In genomic region chr7:141371942-141372595, GRCm38 (mm10) we compare ENCODE assay signal across 12 mouse cellular contexts. TPM values are rescaled to one million over a fixed set of nuclear protein-coding genes. Genes with fewer than 3 reads are reported as not detected.
A peak's percentile ranks its signal among the peaks of the same experiment; 100 is the strongest.
DNase-seq lines count a peak whose midpoint lies in the region; ATAC-seq and TF ChIP-seq lines count a peak whose summit lies in the region.
"Had no signal": no experiment of that assay in that cellular context is flagged by ENCODE, and none has a peak within 500 bp of the region (broad histone marks: within the 10 kb centered on the region; RNA-seq: fewer than 3 reads in every experiment).

No protein-coding gene starts in this region.

- intact Hi-C loops in left cerebral cortex, postnatal 25 days (cut with DNase I): no loop called here

- 0 out of 2 replicates have a peak, but pooled peaks have one; percentile 5 for ATAC-seq in liver, embryonic 16.5 days (ENCODE audit: low read depth)
- ATAC-seq in erythroid progenitor cell, adult 5-6 weeks (replicated peaks; ENCODE audit: low FRiP score, poor library complexity, severe bottlenecking): no peak
- ATAC-seq: activated CD4-positive, CD25-positive, alpha-beta regulatory T cell, adult 4 months; midbrain, embryonic 15.5 days had no signal

- H3K27me3 ChIP-seq in liver, embryonic 16.5 days (ENCODE audit: control insufficient read depth, insufficient read depth, low read depth, low read length): no peaks in the 10 kb centered on the region
- H3K27me3 ChIP-seq: limb, embryonic 15.5 days; midbrain, embryonic 15.5 days had no signal

- H3K4me1 ChIP-seq in bone marrow, adult 2 months (ENCODE audit: control insufficient read depth, insufficient read depth, low read length): no peaks in the 10 kb centered on the region; the same call in 1 of the 2 replicates
- peaks cover 11% of the 10 kb centered on the region for H3K4me1 ChIP-seq in liver, embryonic 16.5 days (ENCODE audit: control insufficient read depth, low read depth, low read length)
- H3K4me1 ChIP-seq: limb, embryonic 15.5 days; midbrain, embryonic 15.5 days had no signal

- WGBS in bone marrow, adult 2 months: 30% methylated on average over 6 of the region's 6 CpGs
- WGBS in liver, embryonic 16.5 days (ENCODE audit: insufficient replicate concordance): 47% methylated on average over 6 of the region's 6 CpGs

- no peak for TF ChIP-seq CTCF in bone marrow, adult 2 months (IDR thresholded peaks at IDR 0.05; ENCODE audit: control insufficient read depth, insufficient read depth, low read length)

- H3K27ac ChIP-seq in bone marrow, adult 2 months (ENCODE audit: control insufficient read depth, insufficient read depth, low read depth, low read length, poor library complexity): peak overlapping the region; percentile 48; the same call in 1 of the 2 replicates
- no peak overlapping the region for H3K27ac ChIP-seq in liver, embryonic 16.5 days (ENCODE audit: low read length)
- H3K27ac ChIP-seq: limb, embryonic 15.5 days; midbrain, embryonic 15.5 days had no signal

- no peak overlapping the region for H3K4me3 ChIP-seq in bone marrow, adult 2 months (replicated peaks; ENCODE audit: control insufficient read depth, low read depth, low read length)
- H3K4me3 ChIP-seq in liver, embryonic 16.5 days (ENCODE audit: low read depth, low read length): no peak overlapping the region
- H3K4me3 ChIP-seq: limb, embryonic 15.5 days; midbrain, embryonic 15.5 days had no signal

- H3K9me3 ChIP-seq in liver, embryonic 16.5 days (replicated peaks; ENCODE audit: control insufficient read depth, low read length): no peaks in the 10 kb centered on the region
- H3K9me3 ChIP-seq: limb, embryonic 15.5 days; midbrain, embryonic 15.5 days had no signal

- DNase-seq in 3134 (ENCODE audit: extremely low read depth, insufficient read length, low spot score) (peak; percentile 71), 3T3-L1 (ENCODE audit: low read depth, low spot score) (peak; percentile 92)
- no peak for DNase-seq in cerebellum, adult 11 months
- DNase-seq in left cerebral cortex, postnatal 25 days (ENCODE audit: low spot score in 2 of 2): no peak
- DNase-seq: cerebellum, postnatal 25 days; gastrocnemius, postnatal 25 days had no signal

- no peaks in the 10 kb centered on the region for H3K36me3 ChIP-seq in liver, embryonic 16.5 days (ENCODE audit: control insufficient read depth, insufficient read depth)
- H3K36me3 ChIP-seq: limb, embryonic 15.5 days; midbrain, embryonic 15.5 days had no signal

- no peak overlapping the region for H3K9ac ChIP-seq in liver, embryonic 16.5 days (ENCODE audit: low read depth, low read length)
- H3K9ac ChIP-seq: limb, embryonic 15.5 days; midbrain, embryonic 15.5 days had no signal

- no peak overlapping the region for H3K4me2 ChIP-seq in liver, embryonic 16.5 days (ENCODE audit: low read depth, low read length)
- H3K4me2 ChIP-seq: limb, embryonic 15.5 days; midbrain, embryonic 15.5 days had no signal

- no peak for TF ChIP-seq POLR2A in bone marrow, adult 2 months (IDR thresholded peaks at IDR 0.05; ENCODE audit: borderline replicate concordance, control insufficient read depth, low read depth, low read length)

RNA-seq across cellular contexts. Expression of gene Taldo1, which starts 19.9 kb away (rescaled TPM):
- polyA plus RNA-seq in bone marrow, adult 2 months (2011; ENCODE audit: insufficient read depth, insufficient read length, low replicate concordance, missing spikeins): 324 and 522 TPM in 2 replicates
- polyA plus RNA-seq in liver, embryonic 16.5 days (2015; fragmentation: Nextera tagmentation; extraction: Ambion mirVana): 373 and 397 TPM in 2 replicates
- 100 to 1,000 TPM; 103 TPM for total RNA-seq in left cerebral cortex, postnatal 25 days (2021)
- 108 and 138 TPM in 2 replicates for total RNA-seq in erythroid progenitor cell, adult 5-6 weeks (2015; ENCODE audit: low replicate concordance)
- 354 and 496 TPM in 2 replicates for total RNA-seq in erythroid progenitor cell, adult 5-6 weeks (2017; ENCODE audit: low replicate concordance)

RNA-seq across cellular contexts. Expression of gene Eps8l2, which starts 33.4 kb away (rescaled TPM):
- 0.57 and 0.79 TPM in 2 replicates for polyA plus RNA-seq in bone marrow, adult 2 months (2011; ENCODE audit: insufficient read depth, insufficient read length, low replicate concordance, missing spikeins)
- polyA plus RNA-seq in liver, embryonic 16.5 days (2015; fragmentation: Nextera tagmentation; extraction: Ambion mirVana): 26.0 and 34.0 TPM in 2 replicates
- 1 to 10 TPM; 3.0 to 3.3 TPM for total RNA-seq in left cerebral cortex, postnatal 25 days (2021)
- total RNA-seq in erythroid progenitor cell, adult 5-6 weeks (2015; ENCODE audit: low replicate concordance): not detected in 2 replicates
- total RNA-seq in erythroid progenitor cell, adult 5-6 weeks (2017; ENCODE audit: low replicate concordance): 1.4 TPM in 1 of 2 replicates, not detected in the other
- polyA plus RNA-seq: activated CD4-positive, CD25-positive, alpha-beta regulatory T cell, adult 4 months had no signal

RNA-seq across cellular contexts. Expression of gene Gatd1, which starts 41.9 kb away (rescaled TPM):
- polyA plus RNA-seq in bone marrow, adult 2 months (2011; ENCODE audit: insufficient read depth, insufficient read length, low replicate concordance, missing spikeins): 26.2 and 33.6 TPM in 2 replicates
- polyA plus RNA-seq in liver, embryonic 16.5 days (2015; fragmentation: Nextera tagmentation; extraction: Ambion mirVana): 13.5 and 14.3 TPM in 2 replicates
- total RNA-seq in left cerebral cortex, postnatal 25 days (2021): 10 to 100 TPM; 41.3 to 48.4 TPM
- 3.4 and 14.4 TPM in 2 replicates for total RNA-seq in erythroid progenitor cell, adult 5-6 weeks (2015; ENCODE audit: low replicate concordance)
- total RNA-seq in erythroid progenitor cell, adult 5-6 weeks (2017; ENCODE audit: low replicate concordance): 4.4 and 9.2 TPM in 2 replicates

RNA-seq across cellular contexts. Expression of gene Tmem80, which starts 44.5 kb away (rescaled TPM):
- 23.5 and 33.0 TPM in 2 replicates for polyA plus RNA-seq in bone marrow, adult 2 months (2011; ENCODE audit: insufficient read depth, insufficient read length, low replicate concordance, missing spikeins)
- 13.9 and 16.7 TPM in 2 replicates for polyA plus RNA-seq in liver, embryonic 16.5 days (2015; fragmentation: Nextera tagmentation; extraction: Ambion mirVana)
- total RNA-seq in left cerebral cortex, postnatal 25 days (2021): 10 to 100 TPM; 33.4 to 34.6 TPM
- 13.4 and 26.7 TPM in 2 replicates for total RNA-seq in erythroid progenitor cell, adult 5-6 weeks (2015; ENCODE audit: low replicate concordance)
- total RNA-seq in erythroid progenitor cell, adult 5-6 weeks (2017; ENCODE audit: low replicate concordance): 8.3 and 8.6 TPM in 2 replicates

RNA-seq across cellular contexts. Expression of gene Deaf1, which starts 44.6 kb away (rescaled TPM):
- 49.1 and 51.4 TPM in 2 replicates for polyA plus RNA-seq in bone marrow, adult 2 months (2011; ENCODE audit: insufficient read depth, insufficient read length, low replicate concordance, missing spikeins)
- polyA plus RNA-seq in liver, embryonic 16.5 days (2015; fragmentation: Nextera tagmentation; extraction: Ambion mirVana): 11.6 and 13.6 TPM in 2 replicates
- 10 to 100 TPM; 71.8 to 76.6 TPM for total RNA-seq in left cerebral cortex, postnatal 25 days (2021)
- 46.5 and 55.8 TPM in 2 replicates for total RNA-seq in erythroid progenitor cell, adult 5-6 weeks (2015; ENCODE audit: low replicate concordance)
- 26.2 and 40.8 TPM in 2 replicates for total RNA-seq in erythroid progenitor cell, adult 5-6 weeks (2017; ENCODE audit: low replicate concordance)

Comparison
In these comparisons a context has a peak if more than half of its experiments do, and no peak if none do; other contexts are left out.
1. DNase-seq: peak in 3134 (single experiment) and 3T3-L1 (single experiment); none in cerebellum, adult 11 months (single experiment) and left cerebral cortex, postnatal 25 days (0 of 2).